Mouse (Mus musculus) regulatory T cell (primary cell): ENCODE measurements around the gene Nckap1l.

Source experiments
- in situ Hi-C: fragments of 300-600 bp; cut with MboI, MseI; formaldehyde crosslinking; loops from one replicate; pipeline ENCODE4 v1.15.1; 2025; ENCODE audit warnings: high pct_unique_total_duplicates

The Nckap1l gene

GRCm38 (mm10) chr15:103537822-103538213, 84.2 kb downstream of the Nckap1l start, which contains the start of gene Ppp1r1a:
Ppp1r1a (minus strand) TSS chr15:103538003.
- in situ Hi-C loops, result no loop called here

- in situ Hi-C loops, result no loop called here
Observed at GRCm38 (mm10) chr15:103539259-103539658, 85.7 kb downstream of the Nckap1l start.

- in situ Hi-C loops, result no loop called here
Observed at GRCm38 (mm10) chr15:103540646-103541045, 87.1 kb downstream of the Nckap1l start.

- in situ Hi-C loops, result no loop called here
Observed at GRCm38 (mm10) chr15:103542526-103542925, 88.9 kb downstream of the Nckap1l start.

GRCm38 (mm10) chr15:103547983-103548382, 94.4 kb downstream of the Nckap1l start:
- in situ Hi-C loops, result no loop called here
